Mouse (Mus musculus): ENCODE measurements at regions not wholly inside any gene's neighbourhood (a gene's known extent, or its start where the extent isn't known, plus 50 kb on each side); places are given as distances from the start of the nearest gene placed in this dataset.

GRCm38 (mm10) chr16:90642671-90643070, 84.5 kb downstream of the Mis18a start:
- Histone ChIP-seq H3K4me1 (ENCODE audit: control insufficient read depth, insufficient read depth, low read length) (no peaks in the 10 kb centered on the region), H3K27me3 (ENCODE audit: control insufficient read depth, insufficient read depth, low read length) (no peaks in the 10 kb centered on the region), H3K27ac (ENCODE audit: insufficient read depth, low read length) (no peak overlapping the region), H3K4me3 (replicated peaks; ENCODE audit: insufficient read depth, low read depth, low read length) (no peak overlapping the region)
- TF ChIP-seq POLR2A (IDR thresholded peaks at IDR 0.05; ENCODE audit: borderline replicate concordance, insufficient read depth, low read length) (no peak), CTCF (IDR thresholded peaks at IDR 0.05; ENCODE audit: borderline replicate concordance, insufficient read depth, low read depth, low read length) (no peak)
- DNase-seq, result no peak
- 84% methylated on average over 6 of the region's 6 CpGs for WGBS

GRCm38 (mm10) chr16:90635216-90635615, 92.0 kb downstream of the Mis18a start:
- H3K27me3 ChIP-seq (ENCODE audit: control insufficient read depth, insufficient read depth, low read length), result no peaks in the 10 kb centered on the region
- WGBS, result 50% methylated on average over 12 of the region's 12 CpGs
- peaks cover 2% of the 10 kb centered on the region; the same call in 1 of the 2 replicates for H3K4me1 ChIP-seq (ENCODE audit: control insufficient read depth, insufficient read depth, low read length)
- no peak for DNase-seq
- H3K27ac ChIP-seq (ENCODE audit: insufficient read depth, low read length), result no peak overlapping the region
- TF ChIP-seq POLR2A (IDR thresholded peaks at IDR 0.05; ENCODE audit: borderline replicate concordance, insufficient read depth, low read length) (no peak), CTCF (IDR thresholded peaks at IDR 0.05; ENCODE audit: borderline replicate concordance, insufficient read depth, low read depth, low read length) (no peak)
- no peak overlapping the region for H3K4me3 ChIP-seq (replicated peaks; ENCODE audit: insufficient read depth, low read depth, low read length)

- no peaks in the 10 kb centered on the region for H3K27me3 ChIP-seq (ENCODE audit: control insufficient read depth, insufficient read depth, low read length)
- peak overlapping the region; percentile 20; the same call in 1 of the 2 replicates for H3K27ac ChIP-seq (ENCODE audit: insufficient read depth, low read length)
- TF ChIP-seq CTCF (IDR thresholded peaks at IDR 0.05; ENCODE audit: borderline replicate concordance, insufficient read depth, low read depth, low read length) (no peak), POLR2A (IDR thresholded peaks at IDR 0.05; ENCODE audit: borderline replicate concordance, insufficient read depth, low read length) (no peak)
- peak; percentile 47 to 69 for DNase-seq
- H3K4me1 ChIP-seq (ENCODE audit: control insufficient read depth, insufficient read depth, low read length), result peaks cover 10% of the 10 kb centered on the region
- WGBS, result 11% methylated on average over 6 of the region's 6 CpGs
- H3K4me3 ChIP-seq (replicated peaks; ENCODE audit: insufficient read depth, low read depth, low read length), result no peak overlapping the region
Observed at GRCm38 (mm10) chr16:90629976-90630375, 97.2 kb downstream of the Mis18a start.

DNA sequence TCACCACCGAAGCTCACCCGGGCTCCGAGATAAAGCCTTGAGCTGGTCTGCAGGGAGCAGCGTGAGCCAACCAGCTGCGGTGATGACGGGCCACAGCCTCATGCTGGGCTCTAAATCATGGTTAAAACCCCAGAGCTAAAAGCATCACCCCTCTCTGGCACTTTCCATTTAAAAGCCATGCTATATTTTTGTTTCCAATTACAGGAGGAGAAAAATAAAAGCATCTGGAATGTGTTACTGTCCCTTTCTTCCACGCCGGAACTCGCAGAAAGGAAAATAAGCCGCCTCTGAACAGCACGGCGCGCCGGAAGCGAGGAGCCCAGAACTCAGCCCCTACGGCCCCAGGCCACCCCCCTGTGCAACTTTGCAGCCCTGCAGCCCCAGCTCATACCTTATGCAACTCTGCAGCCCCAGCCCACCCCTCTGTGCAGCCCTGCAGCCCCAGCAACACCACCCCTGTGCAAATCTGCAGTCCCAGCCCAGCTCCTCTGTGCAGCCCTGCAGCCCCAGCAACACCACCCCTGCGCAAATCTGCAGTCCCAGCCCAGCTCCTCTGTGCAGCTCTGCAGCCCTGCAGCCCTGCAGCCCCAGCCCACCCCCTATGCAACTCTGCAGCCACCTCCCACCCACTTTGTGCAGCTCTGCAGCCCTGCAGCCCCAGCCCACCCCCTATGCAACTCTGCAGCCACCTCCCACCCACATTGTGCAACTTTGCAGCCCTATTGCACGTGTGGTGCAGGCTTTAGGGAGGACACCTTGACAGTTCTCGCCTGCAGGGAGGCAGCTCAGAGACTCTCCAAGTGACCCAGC, 97.9 kb downstream of the Mis18a start:
- Histone ChIP-seq H3K27ac (ENCODE audit: insufficient read depth, low read length) (peak overlapping the region; percentile 20; the same call in 1 of the 2 replicates), H3K4me1 (ENCODE audit: control insufficient read depth, insufficient read depth, low read length) (peaks cover 10% of the 10 kb centered on the region), H3K27me3 (ENCODE audit: control insufficient read depth, insufficient read depth, low read length) (no peaks in the 10 kb centered on the region), H3K4me3 (replicated peaks; ENCODE audit: insufficient read depth, low read depth, low read length) (no peak overlapping the region)
- WGBS, result 65% methylated on average over 19 of the region's 19 CpGs
- no peak for DNase-seq
- no peak for TF ChIP-seq CTCF (IDR thresholded peaks at IDR 0.05; ENCODE audit: borderline replicate concordance, insufficient read depth, low read depth, low read length)
- TF ChIP-seq POLR2A (IDR thresholded peaks at IDR 0.05; ENCODE audit: borderline replicate concordance, insufficient read depth, low read length), result no peak

DNA sequence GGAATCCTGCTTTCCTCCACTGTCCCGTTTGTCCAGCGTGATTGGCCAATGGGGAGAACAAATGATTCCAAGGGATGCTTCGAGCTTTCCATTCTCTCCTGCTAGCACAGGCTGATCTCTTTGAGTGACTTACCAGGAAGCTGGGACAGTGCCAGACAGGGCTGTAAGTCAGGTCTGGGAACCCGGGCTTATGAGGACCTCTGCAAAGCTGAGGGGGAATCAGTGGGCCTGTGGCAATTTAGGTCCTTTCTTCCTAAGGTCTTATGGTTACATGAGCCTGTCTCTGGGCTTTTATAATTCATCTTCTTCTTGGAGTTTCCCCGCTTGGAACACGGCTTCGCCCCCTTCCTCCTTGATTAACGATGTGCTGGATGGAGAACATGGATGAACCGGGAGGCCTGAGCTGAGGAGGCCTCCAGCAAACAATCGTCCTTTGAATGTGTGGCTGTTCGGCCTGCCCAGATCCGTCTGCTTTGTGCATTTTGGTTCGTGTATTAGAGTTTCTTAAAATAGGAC, 98.5 kb downstream of the Mis18a start:
- 67% methylated on average over 13 of the region's 13 CpGs for WGBS
- no peak overlapping the region for H3K27ac ChIP-seq (ENCODE audit: insufficient read depth, low read length)
- no peak for DNase-seq
- TF ChIP-seq CTCF (IDR thresholded peaks at IDR 0.05; ENCODE audit: borderline replicate concordance, insufficient read depth, low read depth, low read length) (no peak), POLR2A (IDR thresholded peaks at IDR 0.05; ENCODE audit: borderline replicate concordance, insufficient read depth, low read length) (no peak)
- H3K4me1 ChIP-seq (ENCODE audit: control insufficient read depth, insufficient read depth, low read length), result peaks cover 10% of the 10 kb centered on the region
- no peak overlapping the region for H3K4me3 ChIP-seq (replicated peaks; ENCODE audit: insufficient read depth, low read depth, low read length)
- H3K27me3 ChIP-seq (ENCODE audit: control insufficient read depth, insufficient read depth, low read length), result no peaks in the 10 kb centered on the region

DNA sequence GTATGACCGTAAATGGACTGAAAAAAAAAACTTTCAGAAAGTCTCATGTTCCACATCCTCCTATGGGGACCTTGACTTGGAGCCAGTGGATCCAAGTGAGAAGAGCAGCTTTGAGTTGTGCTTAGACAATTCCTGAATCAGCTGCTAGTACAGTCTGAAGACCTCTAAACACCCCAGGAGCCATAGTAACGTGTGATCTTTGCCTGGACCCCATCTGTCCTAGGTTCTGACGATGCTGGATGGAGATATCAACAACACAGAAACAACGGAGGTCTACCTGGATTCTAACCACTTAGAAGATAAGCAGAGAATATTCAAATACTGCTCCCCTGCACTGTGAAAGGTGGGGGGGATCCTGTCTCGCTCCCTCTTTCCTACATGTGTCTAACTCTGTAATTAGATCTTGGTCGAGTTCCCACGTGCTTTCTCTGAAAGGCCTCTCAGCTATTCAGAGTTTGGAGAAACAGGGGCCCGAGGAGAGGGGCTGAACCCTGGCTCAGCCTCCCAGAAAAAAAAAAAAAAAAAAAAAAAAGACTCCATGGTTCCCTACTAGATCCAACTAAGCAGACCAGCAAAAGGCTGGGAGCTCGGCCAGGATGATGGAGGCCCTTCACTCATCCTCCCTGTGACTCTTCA, 101.1 kb downstream of the Mis18a start:
- Histone ChIP-seq H3K27me3 (ENCODE audit: control insufficient read depth, insufficient read depth, low read length) (no peaks in the 10 kb centered on the region), H3K27ac (ENCODE audit: insufficient read depth, low read length) (no peak overlapping the region), H3K4me1 (ENCODE audit: control insufficient read depth, insufficient read depth, low read length) (peaks cover 23% of the 10 kb centered on the region), H3K4me3 (replicated peaks; ENCODE audit: insufficient read depth, low read depth, low read length) (no peak overlapping the region)
- TF ChIP-seq CTCF (IDR thresholded peaks at IDR 0.05; ENCODE audit: borderline replicate concordance, insufficient read depth, low read depth, low read length) (no peak), POLR2A (IDR thresholded peaks at IDR 0.05; ENCODE audit: borderline replicate concordance, insufficient read depth, low read length) (no peak)
- DNase-seq, result no peak
- 81% methylated on average over 9 of the region's 9 CpGs for WGBS

- no peak for DNase-seq
- Histone ChIP-seq H3K27ac (ENCODE audit: insufficient read depth, low read length) (no peak overlapping the region), H3K4me3 (replicated peaks; ENCODE audit: insufficient read depth, low read depth, low read length) (no peak overlapping the region), H3K4me1 (ENCODE audit: control insufficient read depth, insufficient read depth, low read length) (peaks cover 23% of the 10 kb centered on the region), H3K27me3 (ENCODE audit: control insufficient read depth, insufficient read depth, low read length) (no peaks in the 10 kb centered on the region)
- TF ChIP-seq CTCF (IDR thresholded peaks at IDR 0.05; ENCODE audit: borderline replicate concordance, insufficient read depth, low read depth, low read length) (no peak), POLR2A (IDR thresholded peaks at IDR 0.05; ENCODE audit: borderline replicate concordance, insufficient read depth, low read length) (no peak)
- WGBS, result 77% methylated on average over 16 of the region's 16 CpGs
Observed at GRCm38 (mm10) chr16:90625301-90626034, 101.7 kb downstream of the Mis18a start.

All from cerebellum, adult 2 months (tissue).